Mouse (Mus musculus): ENCODE data around the gene Hoxb7.

DNA sequence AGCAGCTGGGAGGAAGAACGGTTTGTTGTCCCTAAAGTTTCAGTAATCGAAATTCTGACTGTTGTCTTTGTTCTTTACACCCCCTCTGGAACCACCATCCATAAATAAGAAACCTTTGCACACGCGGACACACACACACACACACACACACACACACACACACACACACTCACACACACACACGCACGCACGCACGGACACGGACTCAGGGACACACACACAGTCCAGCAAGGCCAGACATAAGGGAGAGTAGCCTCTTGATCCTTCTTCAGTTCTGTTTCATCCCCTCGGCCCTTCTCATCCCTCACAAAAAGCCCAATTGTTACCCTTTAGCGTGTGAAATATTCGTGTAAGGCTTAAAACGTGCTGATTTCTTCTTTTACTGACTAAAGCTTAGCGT lies 8.1 kb upstream of the Hoxb7 start:
- TF ChIP-seq CTCF (IDR thresholded peaks at IDR 0.05; ENCODE audit: low read depth): no peak
- TF ChIP-seq EP300 (IDR thresholded peaks at IDR 0.05; ENCODE audit: low read depth): no peak
